ENCODE assay signal across 8 mouse cellular contexts in the genomic region with DNA sequence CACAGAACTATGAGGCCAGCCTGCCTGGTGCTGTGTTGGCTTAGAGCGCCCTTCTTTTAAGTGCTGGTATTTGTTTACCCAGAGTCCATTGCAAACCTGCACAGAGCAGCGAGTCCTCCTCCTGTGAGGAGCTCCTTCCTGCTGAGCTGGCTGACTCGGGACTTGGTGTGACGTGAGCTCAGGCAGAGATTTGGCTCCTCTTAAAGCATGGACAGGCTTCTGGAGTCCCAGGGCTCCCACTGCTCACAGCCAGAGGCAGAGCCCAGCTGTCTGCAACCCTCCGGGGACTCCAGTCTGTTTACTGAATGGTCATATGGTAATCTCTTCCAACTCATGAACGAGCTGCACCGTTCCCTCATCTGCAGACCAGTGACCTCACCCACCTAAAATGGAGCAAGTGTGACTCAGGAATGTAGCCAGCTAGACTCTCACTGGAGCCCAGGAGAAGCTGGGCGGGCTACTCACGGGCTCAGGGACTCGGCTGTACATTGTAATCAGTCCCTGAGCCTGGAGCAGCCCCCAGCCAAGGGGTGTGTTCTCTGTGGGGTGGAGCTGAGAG.
DNase-seq lines count a peak whose midpoint lies in the region; ATAC-seq and TF ChIP-seq lines count a peak whose summit lies in the region.

No protein-coding gene starts in this region.

- peak; percentile 57 for ATAC-seq in hindbrain, postnatal 0 days
- ATAC-seq in liver, embryonic 14.5 days (ENCODE audit: insufficient read depth), result no peak
- ATAC-seq in neural tube, embryonic 14.5 days (ENCODE audit: low read depth), result peak; percentile 62; the same call in 1 of the 2 replicates

- no peaks in the 10 kb centered on the region for H3K27me3 ChIP-seq in hindbrain, postnatal 0 days (ENCODE audit: insufficient read depth, low read length)
- H3K27me3 ChIP-seq in liver, embryonic 14.5 days (ENCODE audit: control insufficient read depth, insufficient read depth, low read length), result no peaks in the 10 kb centered on the region
- H3K27me3 ChIP-seq in neural tube, embryonic 14.5 days (ENCODE audit: control insufficient read depth, insufficient read depth, low read length), result no peaks in the 10 kb centered on the region

- H3K4me2 ChIP-seq in hindbrain, postnatal 0 days (ENCODE audit: low read depth, low read length), result 0 out of 2 replicates have a peak overlapping the region, but pooled peaks have one; percentile 25
- peak overlapping the region; percentile 1; the same call in 1 of the 2 replicates for H3K4me2 ChIP-seq in liver, embryonic 14.5 days (ENCODE audit: low read depth)
- H3K4me2 ChIP-seq in neural tube, embryonic 14.5 days (ENCODE audit: low read depth, low read length), result 0 out of 2 replicates have a peak overlapping the region, but pooled peaks have one; percentile 11

- no peaks in the 10 kb centered on the region for H3K9me3 ChIP-seq in hindbrain, postnatal 0 days (ENCODE audit: low read length)
- no peaks in the 10 kb centered on the region for H3K9me3 ChIP-seq in liver, embryonic 14.5 days (ENCODE audit: control insufficient read depth, low read length)
- no peaks in the 10 kb centered on the region for H3K9me3 ChIP-seq in neural tube, embryonic 14.5 days (ENCODE audit: control insufficient read depth, low read length)

- peak overlapping the region; percentile 22; the same call in 1 of the 2 replicates for H3K9ac ChIP-seq in hindbrain, postnatal 0 days (replicated peaks; ENCODE audit: low read length)
- H3K9ac ChIP-seq in liver, embryonic 14.5 days (replicated peaks), result no peak overlapping the region
- H3K9ac ChIP-seq in neural tube, embryonic 14.5 days (replicated peaks; ENCODE audit: low read depth, low read length), result no peak overlapping the region

- 20% methylated on average over 10 of the region's 10 CpGs for WGBS in hindbrain, postnatal 0 days
- WGBS in liver, embryonic 14.5 days (ENCODE audit: insufficient replicate concordance), result 34% methylated on average over 10 of the region's 10 CpGs
- 19% methylated on average over 10 of the region's 10 CpGs for WGBS in neural tube, embryonic 14.5 days

- peak; percentile 59 for DNase-seq in ZHBTc4 (ENCODE audit: low read depth, low spot score)
- peak; percentile 61 for DNase-seq in cerebellum, adult 9-11 months
- DNase-seq in gastrocnemius, postnatal 14 days, result peak; percentile 79
- DNase-seq in hindbrain, postnatal 0 days (ENCODE audit: low spot score), result peak; percentile 41
- DNase-seq in liver, embryonic 14.5 days (ENCODE audit: low read depth in 3 of 3, low spot score in 3 of 3), result no peak
- no peak for DNase-seq in spleen, postnatal 36 days (ENCODE audit: low spot score in 2 of 2)
- DNase-seq in thymus, adult 18-20 months, result no peak

- no peak overlapping the region for H3K4me3 ChIP-seq in hindbrain, postnatal 0 days (ENCODE audit: low read length)
- no peak overlapping the region for H3K4me3 ChIP-seq in liver, embryonic 14.5 days (ENCODE audit: insufficient read depth in 1 of 2, low read depth in 2 of 2, low read length in 2 of 2)
- H3K4me3 ChIP-seq in neural tube, embryonic 14.5 days (ENCODE audit: low read depth, low read length), result no peak overlapping the region

- no peak for TF ChIP-seq EP300 in liver, embryonic 14.5 days (IDR thresholded peaks at IDR 0.05; ENCODE audit: low read depth)

- H3K4me1 ChIP-seq in hindbrain, postnatal 0 days (ENCODE audit: insufficient read depth, low read length), result peaks cover 19% of the 10 kb centered on the region; the same call in 1 of the 2 replicates
- peaks cover 0 to 4% of the 10 kb centered on the region in 2 experiments; a peak in 1 of 4 replicates for H3K4me1 ChIP-seq in liver, embryonic 14.5 days (replicated peaks; ENCODE audit: control insufficient read depth in 2 of 2, insufficient read depth in 2 of 2, low read length in 1 of 2)
- peaks cover 15% of the 10 kb centered on the region for H3K4me1 ChIP-seq in neural tube, embryonic 14.5 days (ENCODE audit: control insufficient read depth, insufficient read depth, low read length)

- intact Hi-C loops in gastrocnemius, postnatal 14 days (cut with DNase I; ENCODE audit: low total_unique reads), result no loop called here

- no peaks in the 10 kb centered on the region for H3K36me3 ChIP-seq in hindbrain, postnatal 0 days (ENCODE audit: insufficient read depth, low read length)
- no peaks in the 10 kb centered on the region for H3K36me3 ChIP-seq in liver, embryonic 14.5 days (replicated peaks; ENCODE audit: control insufficient read depth, insufficient read depth, low read depth)
- H3K36me3 ChIP-seq in neural tube, embryonic 14.5 days (ENCODE audit: control insufficient read depth, insufficient read depth, low read length), result no peaks in the 10 kb centered on the region

- TF ChIP-seq CTCF in hindbrain, postnatal 0 days (IDR thresholded peaks at IDR 0.05; ENCODE audit: low read depth), result no peak
- no peak for TF ChIP-seq CTCF in liver, embryonic 14.5 days (IDR thresholded peaks at IDR 0.05; ENCODE audit: low read depth)

- H3K27ac ChIP-seq in hindbrain, postnatal 0 days, result 0 out of 2 replicates have a peak overlapping the region, but pooled peaks have one; percentile 26
- no peak overlapping the region for H3K27ac ChIP-seq in liver, embryonic 14.5 days
- peak overlapping the region; percentile 45 for H3K27ac ChIP-seq in neural tube, embryonic 14.5 days (ENCODE audit: low read depth, low read length)

Comparison
In these comparisons a context has a peak if more than half of its experiments do, and no peak if none do; other contexts are left out.
1. DNase-seq: peak in ZHBTc4 (single experiment), cerebellum, adult 9-11 months (single experiment), gastrocnemius, postnatal 14 days (single experiment) and hindbrain, postnatal 0 days (single experiment); none in liver, embryonic 14.5 days (0 of 3), spleen, postnatal 36 days (0 of 2) and thymus, adult 18-20 months (0 of 2).
2. Peak in every context shown above with its lines, with median percentiles within 50 percentile points of each other: H3K4me2 ChIP-seq.